Mouse (Mus musculus) adrenal gland, adult 10 weeks (tissue): ENCODE data around the gene Vmn1r177. TPM values are rescaled to one million over a fixed set of nuclear protein-coding genes. Genes with fewer than 3 reads are reported as not detected.

Source experiments
- polyA plus RNA-seq: library from polyadenylated mRNA; stranded (reverse); fragments of 350-450 nt; fragmentation: Illumina TruSeq; extraction: RNeasy Lipid Tissue Mini Kit (QIAGEN cat#74804); gene quantifications from one replicate; pipeline ENCODE4 v1.2.3, GENCODE M21; 2014; ENCODE audit warnings: low read depth, low replicate concordance

Vmn1r177 gene
- not detected for polyA plus RNA-seq

DNA sequence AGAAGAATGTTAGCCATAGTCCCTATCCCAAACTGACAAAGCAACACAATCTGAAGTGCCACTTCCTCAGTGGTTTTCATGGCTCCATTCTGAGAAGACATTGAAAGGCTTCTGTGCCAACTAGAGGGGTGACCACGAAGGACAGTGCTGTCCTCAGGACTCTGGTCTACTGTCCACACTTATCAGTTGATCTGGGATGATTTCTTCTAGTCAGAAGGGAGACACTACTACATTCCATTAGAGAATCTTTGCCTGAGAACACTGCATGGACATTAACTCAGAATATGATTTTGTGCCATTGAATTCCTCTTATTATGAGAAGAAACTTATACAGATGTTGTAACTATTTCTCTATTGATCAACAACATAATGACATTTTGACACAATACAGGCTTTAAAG is at the start of gene Vmn1r177:
Gene Vmn1r177, minus strand, starts transcription at position 101 of the 400 bp plus-strand sequence.

GRCm38 (mm10) chr7:23891709-23892108 is 25.5 kb upstream of the Vmn1r177 start, which contains the start of gene Vmn1r178:
TSS of gene Vmn1r178 (plus strand) at chr7:23892009.

GRCm38 (mm10) chr7:23837272-23837671 is 29.0 kb downstream of the Vmn1r177 start, which contains the start of gene Vmn1r176:
TSS of gene Vmn1r176 (minus strand) at chr7:23837372.

Other genes starting within 250 kb of the Vmn1r177 start
- gene Vmn1r171, start 235.7 kb downstream of the Vmn1r177 start, polyA plus RNA-seq = not detected
- gene Vmn1r172, start 208.1 kb downstream of the Vmn1r177 start, polyA plus RNA-seq = not detected
- gene Vmn1r173, start 165.7 kb downstream of the Vmn1r177 start, polyA plus RNA-seq = not detected
- gene Vmn1r174, start 114.2 kb downstream of the Vmn1r177 start, polyA plus RNA-seq = not detected
- gene Vmn1r175, start 55.8 kb downstream of the Vmn1r177 start, polyA plus RNA-seq = not detected
- gene Vmn1r176, start 29.1 kb downstream of the Vmn1r177 start, polyA plus RNA-seq = not detected
- not detected for gene Vmn1r178, start 25.6 kb upstream of the Vmn1r177 start, polyA plus RNA-seq
- gene Vmn1r179, start 60.5 kb upstream of the Vmn1r177 start, polyA plus RNA-seq = not detected
- not detected for gene Vmn1r180, start 84.2 kb upstream of the Vmn1r177 start, polyA plus RNA-seq
- not detected for gene Vmn1r181, start 108.2 kb upstream of the Vmn1r177 start, polyA plus RNA-seq
- not detected for gene V1rd19, start 135.2 kb upstream of the Vmn1r177 start, polyA plus RNA-seq
- gene Vmn1r183, start 186.8 kb upstream of the Vmn1r177 start, polyA plus RNA-seq = not detected
- 16.9 TPM for gene Zfp180, start 215.5 kb upstream of the Vmn1r177 start, polyA plus RNA-seq
- gene Zfp112, start 245.9 kb upstream of the Vmn1r177 start, polyA plus RNA-seq = 2.1 TPM